Mouse (Mus musculus) spleen, adult 2 months (tissue): Measurements from ENCODE around the gene Vps72.

Experiments used
- CTCF ChIP-seq: fragments of 200-500 bp; IDR thresholded peaks from 2 replicates; pipeline ENCODE4 v1.5.1; 2011; ENCODE audit warnings: mild to moderate bottlenecking, inconsistent platforms; ENCODE audit not compliant: insufficient read depth, insufficient read length, insufficient replicate concordance; ENCODE audit errors: extremely low read depth
- POLR2A ChIP-seq: fragments of 200-500 bp; IDR thresholded peaks from 2 replicates; pipeline ENCODE4 v1.6.1; 2011; ENCODE audit warnings: low read depth, low read length, inconsistent platforms

DNA sequence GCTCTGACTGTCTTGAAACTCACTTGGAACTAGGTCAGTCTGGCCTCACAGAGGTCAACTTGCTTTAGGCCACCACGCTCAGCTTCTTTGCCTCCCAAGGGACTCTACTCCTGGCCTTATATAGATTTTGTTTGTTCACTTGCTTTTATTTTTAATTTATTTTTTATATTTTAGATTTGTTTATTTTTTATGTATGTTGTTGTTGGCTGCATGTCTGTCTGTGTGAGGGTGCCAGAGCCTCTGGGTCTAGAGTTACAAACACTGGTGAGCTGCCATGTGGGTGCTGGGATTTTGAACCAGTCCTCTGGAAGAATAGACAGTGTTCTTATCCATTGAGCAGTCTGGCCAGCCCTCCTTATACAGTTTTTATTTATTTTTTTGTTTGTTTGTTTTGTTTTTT, 1.9 kb downstream of the Vps72 start:
- TF ChIP-seq POLR2A = no peak
- TF ChIP-seq CTCF = no peak
